ENCODE assay signal across 15 mouse cellular contexts in the genomic region with DNA sequence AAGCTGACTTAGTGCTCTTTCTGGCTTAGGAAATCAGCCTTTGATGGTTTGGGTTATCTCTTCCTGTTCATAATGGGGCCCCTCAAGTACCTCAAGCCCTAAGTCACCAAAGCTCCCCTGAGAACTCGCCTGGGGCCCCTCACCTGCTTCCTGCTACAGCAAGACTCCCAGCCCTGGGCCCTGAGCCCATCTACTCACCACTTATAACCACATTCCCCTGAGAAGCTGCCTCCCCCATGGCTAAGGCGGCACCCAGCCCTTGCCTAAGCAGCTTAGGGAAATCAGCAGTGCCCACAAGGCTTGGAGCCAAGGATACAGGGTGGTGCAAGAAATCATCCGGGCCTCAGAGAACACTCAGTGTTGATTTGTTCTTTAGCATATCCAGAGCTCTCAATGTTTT.
DNase-seq lines count a peak whose midpoint lies in the region; ATAC-seq and TF ChIP-seq lines count a peak whose summit lies in the region.
"Had no signal": no experiment of that assay in that cellular context is flagged by ENCODE, and none has a peak within 500 bp of the region (broad histone marks: within the 10 kb centered on the region; RNA-seq: fewer than 3 reads in every experiment).

No protein-coding gene starts in this region.

- H3K9ac ChIP-seq in kidney, embryonic 14.5 days (ENCODE audit: low read depth, low read length): no peak overlapping the region
- H3K9ac ChIP-seq: hindbrain, embryonic 14.5 days; liver, embryonic 14.5 days; midbrain, embryonic 12.5 days had no signal

- H3K4me1 ChIP-seq in kidney, embryonic 14.5 days (ENCODE audit: control insufficient read depth, insufficient read depth, low read length): peaks cover 1% of the 10 kb centered on the region; the same call in 1 of the 2 replicates

- no peak for TF ChIP-seq CTCF in gastrocnemius, adult 2 months (IDR thresholded peaks at IDR 0.05)

- peak; percentile 49 for ATAC-seq in granulocyte monocyte progenitor cell, adult 5-6 weeks (replicated peaks; ENCODE audit: poor library complexity, severe bottlenecking)
- peak; percentile 56 for ATAC-seq in megakaryocyte progenitor cell, adult 5-6 weeks (replicated peaks; ENCODE audit: poor library complexity)
- ATAC-seq in kidney, embryonic 14.5 days (ENCODE audit: low FRiP score, low TSS enrichment): no peak
- ATAC-seq: Patski had no signal

- no peaks in the 10 kb centered on the region for H3K9me3 ChIP-seq in kidney, embryonic 14.5 days (ENCODE audit: control insufficient read depth, low read length)
- H3K9me3 ChIP-seq: midbrain, embryonic 12.5 days had no signal

- no peak overlapping the region for H3K4me2 ChIP-seq in kidney, embryonic 14.5 days (replicated peaks; ENCODE audit: low read depth, low read length)
- H3K4me2 ChIP-seq: hindbrain, embryonic 14.5 days; midbrain, embryonic 12.5 days had no signal

- WGBS in kidney, embryonic 14.5 days: 70% methylated on average over 3 of the region's 3 CpGs

- H3K4me3 ChIP-seq in gastrocnemius, adult 2 months: no peak overlapping the region
- no peak overlapping the region for H3K4me3 ChIP-seq in kidney, embryonic 14.5 days (ENCODE audit: low read length)
- H3K4me3 ChIP-seq: midbrain, embryonic 12.5 days had no signal

- H3K27me3 ChIP-seq in kidney, embryonic 14.5 days (ENCODE audit: control insufficient read depth, insufficient read depth, low read length): no peaks in the 10 kb centered on the region
- H3K27me3 ChIP-seq: midbrain, embryonic 12.5 days; Patski had no signal

- H3K27ac ChIP-seq in gastrocnemius, adult 2 months: no peak overlapping the region
- H3K27ac ChIP-seq in kidney, embryonic 14.5 days (ENCODE audit: low read depth, low read length): no peak overlapping the region
- H3K27ac ChIP-seq: hindbrain, embryonic 14.5 days; liver, embryonic 14.5 days; midbrain, embryonic 12.5 days had no signal

- DNase-seq in adrenal gland, postnatal 14 days: peak; percentile 73
- no peak for DNase-seq in adrenal gland, postnatal 25 days
- peak; percentile 36 to 41 for DNase-seq in left cerebral cortex, adult 18-20 months (ENCODE audit: low spot score in 2 of 2)
- no peak for DNase-seq in left cerebral cortex, postnatal 4 days
- DNase-seq in gastrocnemius, adult 2 months: no peak
- DNase-seq: cerebellum, postnatal 10 days; kidney, postnatal 14 days; right cerebral cortex, adult 18-20 months had no signal

- no peaks in the 10 kb centered on the region for H3K36me3 ChIP-seq in kidney, embryonic 14.5 days (ENCODE audit: control insufficient read depth, insufficient read depth, low read length)
- H3K36me3 ChIP-seq: midbrain, embryonic 12.5 days had no signal

- intact Hi-C loops in left cerebral cortex, postnatal 4 days (cut with DNase I): loop anchor here (5.0 kb wide), 1 partner anchor 82 kb away; no protein-coding TSS in a partner anchor
- intact Hi-C loops in gastrocnemius, adult 2 months (cut with DNase I): no loop called here

Comparison
In these comparisons a context has a peak if more than half of its experiments do, and no peak if none do; other contexts are left out.
1. DNase-seq: peak in adrenal gland, postnatal 14 days (single experiment) and left cerebral cortex, adult 18-20 months (2 of 2); none in adrenal gland, postnatal 25 days (single experiment), left cerebral cortex, postnatal 4 days (single experiment) and gastrocnemius, adult 2 months (single experiment).